ENCODE assay signal across 14 mouse cellular contexts in genomic region chr1:125473126-125473666, GRCm38 (mm10). TPM values are rescaled to one million over a fixed set of nuclear protein-coding genes. Genes with fewer than 3 reads are reported as not detected.
DNase-seq lines count a peak whose midpoint lies in the region; ATAC-seq and TF ChIP-seq lines count a peak whose summit lies in the region.
"Had no signal": no experiment of that assay in that cellular context is flagged by ENCODE, and none has a peak within 500 bp of the region (broad histone marks: within the 10 kb centered on the region; RNA-seq: fewer than 3 reads in every experiment).

No protein-coding gene starts in this region.

- no peaks in the 10 kb centered on the region for H3K27me3 ChIP-seq in heart, embryonic 10.5 days (ENCODE audit: insufficient read depth, poor library complexity, severe bottlenecking)
- H3K27me3 ChIP-seq in MEL (ENCODE audit: control insufficient read depth in 1 of 2, insufficient read depth in 2 of 2, low read length in 2 of 2): no peaks in the 10 kb centered on the region
- H3K27me3 ChIP-seq in thymus, adult 2 months (ENCODE audit: control insufficient read depth, insufficient read depth, low read length): no peaks in the 10 kb centered on the region
- H3K27me3 ChIP-seq: embryonic facial prominence, embryonic 15.5 days; liver, embryonic 12.5 days; Patski had no signal

- no peak overlapping the region for H3K27ac ChIP-seq in heart, embryonic 10.5 days
- H3K27ac ChIP-seq in MEL (ENCODE audit: control insufficient read depth, low read depth, low read length): no peak overlapping the region
- H3K27ac ChIP-seq in thymus, adult 2 months (ENCODE audit: control insufficient read depth, insufficient read depth, low read length): no peak overlapping the region
- H3K27ac ChIP-seq: embryonic facial prominence, embryonic 15.5 days; liver, embryonic 12.5 days had no signal

- TF ChIP-seq RAD21 in MEL (IDR thresholded peaks at IDR 0.05; ENCODE audit: low read depth, low read length): no peak

- no peaks in the 10 kb centered on the region for H3K36me3 ChIP-seq in heart, embryonic 10.5 days
- H3K36me3 ChIP-seq in MEL (ENCODE audit: control insufficient read depth in 1 of 2, insufficient read depth in 2 of 2, low read length in 2 of 2): peaks cover 0 to 43% of the 10 kb centered on the region in 2 experiments; a peak in 2 of 4 replicates
- H3K36me3 ChIP-seq in thymus, adult 2 months (ENCODE audit: control insufficient read depth, insufficient read depth, low read length): no peaks in the 10 kb centered on the region
- H3K36me3 ChIP-seq: embryonic facial prominence, embryonic 15.5 days; liver, embryonic 12.5 days had no signal

- 75% methylated on average over 4 of the region's 4 CpGs for WGBS in heart, embryonic 10.5 days
- 35% methylated on average over 4 of the region's 4 CpGs for WGBS in thymus, adult 2 months

- TF ChIP-seq EP300 in MEL (IDR thresholded peaks at IDR 0.05; ENCODE audit: low read depth in 1 of 2, low read length in 2 of 2): no peak

- no peaks in the 10 kb centered on the region for H3K79me2 ChIP-seq in MEL (ENCODE audit: control insufficient read depth, insufficient read depth, low read length, poor library complexity)

- TF ChIP-seq CTCF in MEL (IDR thresholded peaks at IDR 0.05 in 2 of 3, conservative IDR thresholded peaks at IDR 0.05 in 1 of 3; ENCODE audit: control insufficient read depth in 1 of 3, insufficient read depth in 1 of 3, low read depth in 2 of 3, low read length in 3 of 3, poor library complexity in 1 of 3, severe bottlenecking in 1 of 3): no peak
- no peak for TF ChIP-seq CTCF in thymus, adult 2 months (IDR thresholded peaks at IDR 0.05; ENCODE audit: borderline replicate concordance, control insufficient read depth, extremely low read depth, insufficient read depth, low read length, poor library complexity)

- H3K4me3 ChIP-seq in heart, embryonic 10.5 days: no peak overlapping the region
- no peak overlapping the region for H3K4me3 ChIP-seq in MEL (ENCODE audit: control insufficient read depth in 1 of 2, insufficient read depth in 1 of 2, low read depth in 2 of 2, low read length in 2 of 2)
- H3K4me3 ChIP-seq in thymus, adult 2 months (ENCODE audit: control insufficient read depth, insufficient read depth, low read length): no peak overlapping the region
- H3K4me3 ChIP-seq: embryonic facial prominence, embryonic 15.5 days; liver, embryonic 12.5 days had no signal

- TF ChIP-seq POLR2A in MEL (IDR thresholded peaks at IDR 0.05; ENCODE audit: control insufficient read depth in 1 of 2, insufficient read depth in 1 of 2, low read depth in 1 of 2, low read length in 2 of 2, poor library complexity in 1 of 2): no peak
- TF ChIP-seq POLR2A in thymus, adult 2 months (IDR thresholded peaks at IDR 0.05; ENCODE audit: control insufficient read depth, extremely low read depth, insufficient read depth, low read length, poor library complexity): no peak

- DNase-seq in heart, adult 11 months: peak; percentile 85
- DNase-seq in heart, embryonic 10.5 days (ENCODE audit: low spot score): no peak
- DNase-seq in 3T3-L1 (ENCODE audit: low read depth, low spot score) (peak; percentile 82), MEL (ENCODE audit: low read depth, low spot score) (peak; percentile 45)
- no peak for DNase-seq in cerebellum, postnatal 10 days
- DNase-seq in urinary bladder, adult 18-20 months (ENCODE audit: low spot score in 2 of 2): no peak
- no peak for DNase-seq in thymus, adult 2 months
- DNase-seq: cerebellum, adult 11-12 months; forebrain, postnatal 0 days; right cerebral cortex, adult 18-20 months had no signal

- peak; percentile 68 for ATAC-seq in megakaryocyte, adult 5-6 weeks (ENCODE audit: poor library complexity, severe bottlenecking)
- ATAC-seq: forebrain, postnatal 0 days; liver, embryonic 12.5 days; Patski had no signal

- no peak overlapping the region for H3K9ac ChIP-seq in MEL (ENCODE audit: control insufficient read depth, low read depth, low read length, poor library complexity, severe bottlenecking)
- H3K9ac ChIP-seq: embryonic facial prominence, embryonic 15.5 days; forebrain, postnatal 0 days; liver, embryonic 12.5 days had no signal

- H3K9me3 ChIP-seq in heart, embryonic 10.5 days: no peaks in the 10 kb centered on the region
- H3K9me3 ChIP-seq in MEL (replicated peaks; ENCODE audit: insufficient read depth, low read length): no peaks in the 10 kb centered on the region
- H3K9me3 ChIP-seq: embryonic facial prominence, embryonic 15.5 days; liver, embryonic 12.5 days had no signal

- 0 out of 2 replicates have a peak, but pooled peaks cover 12% of the 10 kb centered on the region for H3K4me1 ChIP-seq in heart, embryonic 10.5 days
- peaks cover 15 to 33% of the 10 kb centered on the region in 2 experiments for H3K4me1 ChIP-seq in MEL (ENCODE audit: control insufficient read depth in 1 of 2, insufficient read depth in 2 of 2, low read length in 2 of 2)
- H3K4me1 ChIP-seq in thymus, adult 2 months (replicated peaks; ENCODE audit: control insufficient read depth, insufficient read depth, low read length): peaks cover 2% of the 10 kb centered on the region
- H3K4me1 ChIP-seq: embryonic facial prominence, embryonic 15.5 days; liver, embryonic 12.5 days had no signal

TF ChIP-seq in MEL, 35 proteins besides CTCF, POLR2A, EP300 and RAD21:
- no peak for TF ChIP-seq MYC (IDR thresholded peaks at IDR 0.05; ENCODE audit: low read depth, low read length)
- TF ChIP-seq UBTF (IDR thresholded peaks at IDR 0.05; ENCODE audit: borderline replicate concordance, insufficient read depth, low read depth, low read length): no peak
- no peak for TF ChIP-seq TAL1 (IDR thresholded peaks at IDR 0.05; ENCODE audit: low read length)
- no peak for TF ChIP-seq GABPA (IDR thresholded peaks at IDR 0.05; ENCODE audit: low read depth, low read length)
- no peak for TF ChIP-seq TBP (IDR thresholded peaks at IDR 0.05; ENCODE audit: low read depth, low read length)
- TF ChIP-seq ZC3H11A (IDR thresholded peaks at IDR 0.05; ENCODE audit: low read depth, low read length): no peak
- no peak for TF ChIP-seq MEF2A (IDR thresholded peaks at IDR 0.05; ENCODE audit: extremely low read depth, insufficient replicate concordance, low read depth, low read length, poor library complexity, severe bottlenecking)
- TF ChIP-seq E2F4 (IDR thresholded peaks at IDR 0.05; ENCODE audit: borderline replicate concordance, low read depth, low read length): no peak
- no peak for TF ChIP-seq BHLHE40 (IDR thresholded peaks at IDR 0.05; ENCODE audit: borderline replicate concordance, low read depth, low read length)
- no peak for TF ChIP-seq RCOR1 (IDR thresholded peaks at IDR 0.05; ENCODE audit: low read depth, low read length)
- TF ChIP-seq ZKSCAN1 (IDR thresholded peaks at IDR 0.05; ENCODE audit: low read depth, low read length): no peak
- TF ChIP-seq MXI1 (IDR thresholded peaks at IDR 0.05; ENCODE audit: low read depth, low read length): no peak
- no peak for TF ChIP-seq ETS1 (IDR thresholded peaks at IDR 0.05; ENCODE audit: low read depth, low read length)
- TF ChIP-seq NRF1 (IDR thresholded peaks at IDR 0.05; ENCODE audit: insufficient read depth, low read depth, low read length, poor library complexity, severe bottlenecking): no peak

RNA-seq across cellular contexts. Expression of gene Actr3, which starts 37.7 kb away (rescaled TPM):
- polyA plus RNA-seq in heart, embryonic 10.5 days (2016; fragmentation: Nextera tagmentation; extraction: Ambion mirVana): 283 and 309 TPM in 2 replicates
- 154 and 191 TPM in 2 replicates for total RNA-seq in MEL (2012; rRNA removed)
- polyA plus RNA-seq in MEL (2012; ENCODE audit: insufficient read depth in 1 of 2, insufficient read length in 2 of 2, low read depth in 1 of 2, low replicate concordance in 2 of 2, missing spikeins in 1 of 2): 100 to 1,000 TPM in 1 of 2 experiments, not detected in 1; 211 TPM
- 1,201 and 1,297 TPM in 2 replicates for total RNA-seq in megakaryocyte, adult 5-6 weeks (2015)
- 1,894 and 2,105 TPM in 2 replicates for total RNA-seq in megakaryocyte, adult 5-6 weeks (2017)
- 128 TPM in 2 replicates for polyA plus RNA-seq in thymus, adult 2 months (2012; rRNA removed)

Comparison
In these comparisons a context has a peak if more than half of its experiments do, and no peak if none do; other contexts are left out.
1. DNase-seq: peak in heart, adult 11 months (single experiment), 3T3-L1 (single experiment) and MEL (single experiment); none in heart, embryonic 10.5 days (single experiment), cerebellum, postnatal 10 days (0 of 2), urinary bladder, adult 18-20 months (0 of 2) and thymus, adult 2 months (single experiment).